Mouse (Mus musculus) urinary bladder, postnatal 4 days (tissue): ENCODE data around the gene Sbds.
A peak's percentile ranks its signal among the peaks of the same experiment; 100 is the strongest.
"Not testable (repeated sequence)": the region's sequence is repeated elsewhere in the genome, so short reads cannot be mapped to it uniquely, and the experiment has no call there.

ENCODE experiments used
- DNase-seq, 2 experiments: peaks; one replicate each; pipeline ENCODE4 v3.0.0; 2021 to 2022; ENCODE audit warnings: low spot score in 2 of 2

Gene Sbds

DNA sequence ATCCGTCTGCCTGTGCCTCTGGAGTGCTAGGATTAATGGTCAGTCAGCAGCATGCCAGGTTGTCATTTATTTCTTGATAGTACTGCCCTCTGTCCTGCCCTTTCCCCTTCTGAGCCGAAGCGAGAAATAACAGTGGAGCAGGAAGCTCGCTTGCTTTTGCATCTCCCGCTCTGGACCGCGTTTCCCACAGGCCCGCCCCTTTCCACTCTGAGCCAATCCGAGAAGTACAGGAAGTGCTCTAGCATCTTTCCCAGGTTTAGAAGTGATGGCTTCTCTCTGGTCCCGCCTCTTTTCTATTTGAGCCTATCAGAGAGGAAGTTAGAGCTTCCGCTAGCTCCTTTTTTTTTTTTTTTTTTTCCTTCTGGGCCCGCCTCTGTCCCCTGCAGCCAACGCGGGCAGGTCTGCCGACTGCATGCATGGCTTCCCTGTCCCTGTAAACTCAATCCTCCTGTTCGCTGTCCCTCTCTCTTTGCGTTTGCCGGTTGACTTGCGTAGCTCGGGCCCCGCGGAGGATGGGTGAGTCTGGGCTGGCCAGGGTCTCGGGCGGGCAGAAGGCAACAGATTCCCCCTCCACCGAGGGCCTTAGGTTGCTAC is 1.4 kb upstream of the Sbds start:
- DNase-seq, result peak; percentile 87 to 93

DNA sequence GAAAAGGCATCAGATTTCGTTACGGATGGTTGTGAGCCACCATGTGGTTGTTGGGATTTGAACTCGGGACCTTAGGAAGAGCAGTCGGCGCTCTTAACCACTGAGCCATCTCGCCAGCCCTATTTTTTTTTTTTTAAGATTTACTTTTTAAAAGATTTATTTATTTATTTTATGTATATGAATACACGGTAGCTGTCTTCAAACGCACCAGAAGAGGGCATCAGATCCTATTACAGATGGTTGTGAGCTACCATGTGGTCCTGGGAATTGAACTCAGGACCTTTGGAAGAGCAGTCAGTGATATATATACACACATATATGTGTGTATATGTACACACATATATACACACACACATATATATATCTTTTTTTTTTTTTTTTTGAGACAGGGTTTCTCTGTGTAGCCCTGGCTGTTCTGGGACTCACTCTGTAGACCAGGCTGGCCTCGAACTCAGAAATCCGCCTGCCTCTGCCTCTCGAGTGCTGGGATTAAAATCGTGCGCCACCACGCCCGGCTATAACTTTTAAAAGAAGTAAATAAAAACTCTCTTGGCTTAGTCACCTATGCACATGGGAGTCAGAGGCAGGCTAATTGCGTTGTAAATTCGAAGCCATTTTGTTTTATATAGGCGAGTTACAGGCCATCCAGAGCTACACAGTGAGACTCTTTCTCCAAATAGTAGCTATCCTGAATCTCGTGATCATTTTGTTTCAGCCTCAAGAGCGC is 632 bp upstream of the Sbds start:
- not testable (repeated sequence) for DNase-seq

DNA sequence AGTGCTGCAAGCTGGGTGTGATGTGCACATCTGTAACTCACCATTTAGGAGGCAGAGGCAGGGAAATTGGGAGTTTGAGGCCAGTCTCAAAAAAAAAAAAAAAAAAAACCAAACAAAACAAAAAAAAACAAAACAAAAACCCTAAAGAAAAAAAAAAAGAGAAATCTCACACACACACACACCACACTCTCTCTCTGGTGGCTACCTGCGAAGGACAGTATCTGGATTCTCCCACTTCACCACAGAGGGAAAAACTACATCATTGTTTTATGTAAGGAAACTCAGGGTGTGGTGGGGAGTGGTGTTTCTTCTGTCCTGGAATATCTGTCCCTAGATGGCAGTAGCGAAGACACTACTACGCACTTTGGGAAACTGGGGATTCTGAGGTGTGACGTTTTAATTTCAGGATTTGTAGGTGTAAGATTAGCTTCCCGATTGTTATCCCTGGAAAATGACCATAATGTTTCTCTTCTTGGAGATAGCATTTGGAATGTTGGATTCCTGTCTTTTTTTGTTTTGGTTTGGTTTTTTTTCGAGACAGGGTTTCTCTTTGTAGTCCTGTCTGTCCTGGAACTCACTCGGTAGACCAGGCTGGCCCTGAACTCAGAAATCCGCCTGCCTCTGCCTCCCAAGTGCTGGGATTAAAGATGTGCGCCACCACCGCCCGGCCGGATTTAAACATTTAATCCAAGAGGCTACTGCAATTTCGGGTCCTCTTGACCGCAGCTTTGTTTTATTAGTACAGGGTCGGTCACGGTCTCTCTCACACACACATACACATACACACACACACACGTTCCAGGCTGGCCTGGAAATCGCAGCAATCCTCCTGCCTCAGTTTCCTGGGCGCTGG is 940 bp downstream of the Sbds start:
- no peak for DNase-seq

- DNase-seq, result no peak
These were observed 7.5 kb downstream of the Sbds start for GRCm38 (mm10) chr5:130247823-130248222.

DNA sequence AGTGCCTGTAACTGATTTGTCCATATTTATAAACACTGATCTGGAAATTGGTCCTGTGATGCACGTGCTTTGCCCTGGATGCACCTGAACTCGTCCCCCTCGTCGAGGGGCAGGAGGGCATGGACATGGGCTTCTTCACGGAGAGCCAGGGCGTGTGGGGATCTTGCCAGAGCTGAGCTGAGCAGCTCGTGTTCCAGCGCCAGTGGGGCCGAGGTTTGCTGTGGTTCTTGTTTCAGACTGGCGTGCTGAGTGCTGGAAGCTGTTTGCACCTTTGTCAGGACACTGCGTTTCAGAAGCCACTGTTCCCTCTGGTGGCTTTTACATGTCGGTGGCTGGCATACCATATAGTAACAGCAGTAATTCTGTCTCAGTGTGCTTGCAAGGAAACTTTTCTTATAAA is 13.9 kb downstream of the Sbds start:
- DNase-seq, result no peak

GRCm38 (mm10) chr5:130239856-130240255 is 15.5 kb downstream of the Sbds start:
- DNase-seq, result no peak

DNA sequence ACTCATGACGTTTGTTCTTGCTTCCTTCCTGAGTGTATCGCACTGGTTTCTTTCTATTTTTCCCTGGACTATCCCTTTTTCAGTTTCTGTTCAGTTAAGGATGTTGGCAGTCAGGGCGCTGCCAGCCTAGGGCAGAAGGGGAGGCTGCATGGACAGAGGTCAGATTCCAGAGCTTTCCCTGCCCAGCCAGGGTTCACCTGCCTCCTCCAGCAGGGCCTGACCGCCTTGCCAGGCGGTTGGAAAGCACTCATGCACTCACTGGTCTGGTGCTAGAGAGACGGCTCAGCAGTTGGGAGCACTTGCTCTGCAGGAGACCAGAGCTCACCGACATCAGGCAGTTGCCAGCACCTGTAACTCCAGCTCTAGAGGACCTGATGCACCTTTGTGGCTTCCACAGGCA is 16.1 kb downstream of the Sbds start:
- no peak for DNase-seq

- DNase-seq, result no peak
These were observed 19.0 kb downstream of the Sbds start for GRCm38 (mm10) chr5:130236302-130236701.

DNA sequence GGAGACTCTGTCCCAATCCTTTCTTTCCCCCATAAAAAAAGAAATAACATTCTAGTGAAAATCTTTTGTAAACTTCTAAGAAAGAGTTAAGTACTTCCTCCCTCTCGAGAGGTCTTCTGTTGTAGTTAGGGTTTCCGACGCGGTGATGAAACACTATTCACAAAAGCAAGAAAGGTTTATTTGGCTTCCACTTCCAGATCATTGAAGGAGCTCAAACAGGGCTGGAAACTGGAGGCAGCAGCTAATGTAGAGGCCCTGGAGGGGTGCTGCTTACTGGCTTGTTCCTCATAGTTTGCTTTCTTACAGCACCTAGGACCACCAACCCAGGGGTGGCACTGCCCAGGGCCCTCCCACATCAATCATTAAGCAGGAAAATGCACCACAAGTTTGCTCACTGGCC is 27.2 kb downstream of the Sbds start:
- no peak for DNase-seq

DNA sequence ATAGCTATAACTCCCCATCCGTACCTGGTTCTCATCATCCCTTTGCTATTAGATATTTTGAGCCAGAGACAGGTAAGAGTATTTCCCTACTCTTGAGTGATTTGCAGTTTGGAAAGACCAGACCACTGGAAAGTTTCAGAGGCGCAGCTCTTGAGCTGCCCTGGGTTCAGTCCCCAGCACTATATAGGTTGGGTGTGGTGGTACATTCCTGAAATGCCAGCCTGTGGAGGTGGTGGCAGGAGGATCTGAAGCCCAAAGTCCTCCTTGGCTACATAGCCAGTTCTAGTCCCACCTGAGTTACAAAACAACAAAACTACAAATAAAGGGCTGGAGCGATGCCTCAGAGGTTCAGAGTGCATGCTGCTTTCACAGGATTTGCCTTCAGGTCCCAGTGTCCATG is 28.5 kb downstream of the Sbds start:
- no peak for DNase-seq

DNA sequence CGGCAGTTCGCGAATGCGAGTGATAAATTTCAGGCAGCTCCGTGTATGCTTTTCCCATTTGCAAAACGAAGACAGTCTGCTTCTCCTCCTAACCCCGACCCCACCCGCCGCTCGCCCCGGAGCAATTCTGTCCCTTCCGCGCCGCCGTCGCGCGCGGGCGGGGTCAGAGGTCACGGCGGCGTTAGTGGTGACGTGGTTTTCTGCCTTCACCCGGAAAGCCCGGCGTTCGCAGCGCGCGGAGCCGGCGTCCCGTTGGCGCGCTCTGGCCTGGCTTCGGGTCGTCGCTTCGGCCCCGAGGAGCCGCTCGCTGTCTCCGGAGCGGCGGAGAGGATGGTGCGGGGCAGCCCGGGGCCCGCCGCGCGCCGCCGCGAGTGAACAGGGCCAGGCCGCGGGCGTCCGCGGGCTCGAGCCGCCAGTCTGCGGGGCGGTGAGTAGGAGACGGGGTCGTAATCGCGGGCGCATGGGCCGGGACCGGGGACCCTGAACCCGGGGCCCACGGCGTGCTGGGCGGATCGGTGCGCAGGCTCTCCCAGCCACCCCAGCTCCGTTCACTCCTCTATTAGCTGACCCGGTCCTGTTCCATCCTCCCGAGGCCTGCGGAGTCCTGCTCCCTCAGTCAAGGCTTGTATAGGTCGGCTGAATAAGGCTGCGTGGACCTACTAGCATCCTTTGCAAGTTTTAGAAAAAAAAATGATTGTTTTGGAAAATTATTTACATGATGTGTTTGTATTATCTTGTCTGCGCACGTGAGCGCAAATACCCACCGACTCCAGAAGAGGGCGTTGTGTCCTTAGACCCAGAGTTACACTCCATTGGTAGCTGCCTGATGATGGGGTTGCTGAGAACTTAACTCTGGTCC is 33.0 kb downstream of the Sbds start:
- DNase-seq, result peak; percentile 93 to 95

DNA sequence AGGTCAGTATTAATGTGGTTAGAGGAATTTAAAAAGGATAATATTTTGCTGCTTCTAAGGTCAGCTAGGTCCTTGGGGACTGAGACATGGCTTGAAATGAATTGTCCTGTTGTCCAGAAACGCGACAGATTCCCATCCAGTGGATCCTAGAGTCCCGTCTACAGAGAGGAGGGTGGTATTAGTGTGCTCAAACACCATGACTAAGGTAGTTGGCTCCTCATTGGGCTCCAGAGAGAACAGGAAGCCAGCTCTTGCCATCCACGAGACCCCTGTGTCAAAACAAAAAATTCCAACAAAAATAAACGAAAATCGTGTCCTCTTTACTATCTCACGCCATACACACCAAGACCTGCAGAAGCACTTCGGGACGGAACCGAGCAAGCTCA is 33.6 kb downstream of the Sbds start:
- no peak for DNase-seq

DNA sequence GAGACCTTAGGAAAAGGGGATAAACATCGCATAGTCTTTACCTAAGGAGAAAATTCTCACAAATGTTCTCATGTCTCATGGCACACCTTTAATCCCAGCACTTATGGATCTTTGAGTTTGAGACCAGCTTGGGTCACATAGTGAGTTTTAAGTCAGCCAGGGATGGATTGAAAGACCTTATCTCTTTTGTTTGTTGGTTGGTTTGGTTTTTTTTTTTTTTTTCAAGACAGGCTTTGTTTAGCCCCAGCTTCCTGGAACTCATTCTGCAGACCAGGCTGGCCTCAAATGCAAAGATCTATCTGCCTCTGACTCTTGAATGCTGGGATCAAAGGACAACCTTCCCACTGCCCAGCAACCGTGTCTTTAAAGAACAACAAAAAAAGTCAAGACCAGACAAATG is 34.0 kb downstream of the Sbds start:
- no peak for DNase-seq

DNA sequence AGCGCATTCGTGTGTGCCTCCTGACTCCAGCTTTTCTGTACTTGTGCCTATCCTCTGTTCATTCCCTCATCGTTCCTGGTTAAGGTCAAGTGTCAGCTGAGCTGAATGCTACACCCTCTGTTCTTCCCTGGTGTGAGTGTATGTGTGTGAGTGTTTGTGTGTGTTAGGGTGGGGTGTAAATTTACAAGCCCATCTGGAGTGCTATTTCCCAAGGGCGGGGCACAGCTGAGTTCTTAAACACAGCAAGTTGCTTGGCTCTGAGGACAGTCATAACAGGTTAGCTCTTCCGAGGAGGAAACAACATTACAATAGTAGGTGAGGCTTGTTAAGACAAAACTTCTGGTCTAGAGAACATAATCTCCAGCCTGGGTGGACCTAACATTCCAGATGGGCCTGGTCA is 37.0 kb downstream of the Sbds start:
- DNase-seq, result no peak

DNA sequence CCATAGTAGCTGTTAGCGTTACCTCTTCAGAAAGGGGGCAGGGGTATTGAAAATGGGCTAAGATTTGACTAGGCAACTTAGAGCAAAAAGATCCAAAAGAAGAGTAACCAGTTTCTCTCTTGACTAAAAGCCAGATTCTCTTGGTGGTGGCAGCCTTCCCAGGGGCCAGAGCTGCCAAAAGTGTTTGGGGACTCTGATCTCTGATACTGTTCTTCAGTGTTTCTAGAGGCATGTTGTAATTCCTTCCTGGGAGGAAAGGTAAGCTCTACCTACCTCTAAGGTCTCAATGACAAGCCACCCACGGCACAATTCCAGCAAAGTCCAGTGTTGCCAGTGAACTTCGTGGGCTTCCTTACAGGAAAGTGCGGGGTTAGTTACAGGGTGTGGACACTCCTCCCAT is 37.9 kb downstream of the Sbds start:
- no peak for DNase-seq

GRCm38 (mm10) chr5:130216781-130217180 is 38.5 kb downstream of the Sbds start, which contains the start of gene Tmem248:
TSS of gene Tmem248 (plus strand) at chr5:130217081.
- no peak for DNase-seq

DNA sequence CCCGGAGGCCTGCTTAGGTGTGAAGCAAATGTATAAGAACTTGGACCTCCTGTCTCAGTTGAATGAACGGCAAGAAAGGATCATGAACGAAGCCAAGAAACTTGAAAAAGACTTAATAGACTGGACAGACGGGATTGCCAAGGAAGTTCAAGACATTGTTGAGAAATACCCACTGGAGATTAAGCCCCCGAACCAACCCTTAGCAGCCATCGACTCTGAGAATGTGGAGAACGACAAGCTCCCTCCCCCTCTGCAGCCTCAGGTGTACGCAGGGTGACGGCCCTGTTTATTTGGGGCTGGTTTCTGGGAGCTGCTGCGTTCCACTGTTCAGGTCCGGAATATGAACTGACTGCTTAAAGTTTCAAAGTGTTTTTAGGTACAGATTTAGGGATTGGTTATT is 42.4 kb downstream of the Sbds start:
- DNase-seq, result no peak

DNA sequence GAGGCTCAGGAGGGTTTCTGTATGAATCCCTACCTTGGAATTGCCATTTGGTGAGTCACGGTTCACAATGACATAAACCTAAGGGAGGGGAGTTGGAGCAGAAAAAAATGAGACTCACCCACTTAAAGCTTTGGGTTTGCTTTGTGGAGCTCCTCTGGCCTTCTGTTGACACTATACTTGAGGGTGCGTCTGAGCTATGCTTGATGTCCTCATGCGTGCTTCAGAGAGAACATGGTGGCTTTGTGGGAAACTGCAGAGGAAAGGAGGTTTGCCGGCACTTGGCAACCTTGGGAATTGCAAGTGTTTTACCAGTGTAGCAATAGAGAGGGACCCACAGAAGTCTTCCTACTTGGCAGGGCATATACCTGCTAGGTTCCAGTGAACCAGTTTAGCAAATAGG is 48.0 kb downstream of the Sbds start:
- no peak for DNase-seq

DNA sequence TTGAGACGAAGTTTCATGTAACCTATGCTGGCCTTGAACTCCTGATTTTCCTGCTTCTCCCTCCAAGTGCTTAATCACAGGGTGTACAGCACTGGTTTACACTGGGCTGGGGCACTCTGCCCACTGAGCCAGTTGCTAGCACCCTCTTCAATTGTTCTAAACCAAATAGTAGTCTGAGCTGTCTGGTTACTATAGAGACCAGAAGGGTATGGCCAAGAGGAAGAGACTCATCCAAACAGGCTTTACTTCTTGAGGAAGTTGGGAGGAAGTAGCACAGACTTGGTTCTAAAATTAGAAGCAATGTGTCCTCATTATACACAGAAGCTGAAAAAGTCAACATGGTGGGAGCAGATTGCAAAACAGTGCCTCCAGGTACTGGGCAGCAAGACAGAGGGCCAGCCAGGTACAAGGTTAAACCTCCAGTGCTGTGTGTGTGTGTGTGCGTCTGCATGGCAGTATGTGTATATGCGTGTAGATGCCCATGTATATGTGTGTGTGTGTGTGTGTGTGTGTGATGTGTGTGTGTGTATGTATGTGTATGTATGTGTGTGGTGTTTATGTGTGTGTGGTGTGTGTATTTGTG is 49.8 kb downstream of the Sbds start:
- DNase-seq, result no peak

DNA sequence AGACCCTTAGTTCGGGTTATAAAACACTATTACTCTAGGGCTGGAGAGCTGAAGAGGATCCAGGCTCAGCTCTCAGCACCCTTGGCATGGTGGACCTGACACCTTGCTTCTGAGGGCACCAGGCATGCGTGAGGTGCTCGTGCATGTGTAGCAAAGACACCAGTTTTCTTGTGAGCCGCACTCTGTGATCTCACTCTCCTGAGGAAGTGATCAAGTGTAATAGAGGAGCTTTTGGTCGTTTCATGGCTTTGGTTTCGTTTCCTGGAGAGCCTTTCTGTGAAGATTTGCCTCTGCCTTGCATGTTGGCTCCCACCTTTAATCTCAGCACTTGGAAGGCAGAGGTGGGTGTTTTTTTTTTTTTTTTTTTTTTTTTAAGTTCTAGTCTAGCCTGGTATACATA is 50.8 kb downstream of the Sbds start:
- no peak for DNase-seq

GRCm38 (mm10) chr5:130203948-130204347 is 51.4 kb downstream of the Sbds start:
- no peak for DNase-seq
